Mouse (Mus musculus) CH12F3 (cell line): ENCODE results near the gene Lars2.
"Not testable (repeated sequence)": the region's sequence is repeated elsewhere in the genome, so short reads cannot be mapped to it uniquely, and the experiment has no call there.

Source experiments
- in situ Hi-C: fragments of 300-500 bp; cut with MboI; formaldehyde crosslinking; loops from 2 replicates; pipeline ENCODE4 v1.14.3; 2020; ENCODE audit warnings: low sequenced_read_pairs

Gene Lars2

GRCm38 (mm10) chr9:123366708-123367385 lies at the start of gene Lars2:
Lars2 (plus strand) TSS chr9:123366927.
- in situ Hi-C loops, result loop anchor here (5.0 kb wide), 1 partner anchor 105 kb away; no protein-coding TSS in a partner anchor

DNA sequence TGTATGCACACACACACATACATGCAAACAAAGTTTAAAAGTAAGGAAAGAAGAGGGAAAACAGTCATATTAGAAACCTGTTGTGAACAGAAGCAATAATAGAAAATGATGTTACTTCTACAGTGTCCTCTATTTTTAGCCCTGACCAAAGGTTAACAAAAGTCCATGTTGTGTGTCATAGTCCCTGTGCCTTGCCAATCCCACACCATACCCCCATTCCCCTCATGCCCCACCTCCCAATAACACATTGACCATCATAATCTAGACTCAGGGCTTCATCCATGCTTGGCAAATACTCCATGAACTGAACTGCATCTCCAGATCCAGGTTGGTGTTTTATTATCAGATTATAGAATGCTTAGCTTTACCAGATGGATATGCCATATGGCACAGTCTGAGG lies 40.6 kb upstream of the Lars2 start:
- in situ Hi-C loops, result no loop called here

GRCm38 (mm10) chr9:123328336-123328735 lies 38.4 kb upstream of the Lars2 start:
- in situ Hi-C loops, result no loop called here

- in situ Hi-C loops, result no loop called here
Measured at GRCm38 (mm10) chr9:123329831-123330230, 36.9 kb upstream of the Lars2 start.

DNA sequence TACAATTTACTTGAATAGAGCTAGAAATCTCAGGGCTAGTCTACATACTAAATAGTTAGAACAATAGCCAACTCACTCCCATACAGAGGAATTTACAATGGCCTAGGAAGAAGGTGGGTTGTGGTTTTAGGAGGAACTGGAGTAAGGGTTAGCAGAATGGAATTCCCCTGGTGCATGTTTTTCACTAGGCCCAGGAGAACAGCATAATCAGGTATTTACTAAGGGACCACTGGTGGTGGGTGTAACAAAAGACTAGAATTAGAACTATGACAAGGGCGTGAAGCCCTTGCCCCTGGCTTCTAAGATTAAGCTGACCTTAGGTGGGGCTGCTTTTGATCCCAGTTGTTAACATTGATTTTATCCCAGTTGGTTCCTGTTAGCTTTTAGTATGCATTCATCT lies 36.5 kb upstream of the Lars2 start:
- in situ Hi-C loops, result not testable (repeated sequence)

- in situ Hi-C loops, result no loop called here
Measured at GRCm38 (mm10) chr9:123333479-123333878, 33.2 kb upstream of the Lars2 start.

- in situ Hi-C loops, result no loop called here
Measured at GRCm38 (mm10) chr9:123335044-123335670, 31.6 kb upstream of the Lars2 start.

GRCm38 (mm10) chr9:123339651-123340144 lies 27.0 kb upstream of the Lars2 start:
- in situ Hi-C loops, result no loop called here

GRCm38 (mm10) chr9:123341256-123341655 lies 25.5 kb upstream of the Lars2 start:
- in situ Hi-C loops, result no loop called here

- in situ Hi-C loops, result no loop called here
Measured at GRCm38 (mm10) chr9:123343069-123343468, 23.7 kb upstream of the Lars2 start.

DNA sequence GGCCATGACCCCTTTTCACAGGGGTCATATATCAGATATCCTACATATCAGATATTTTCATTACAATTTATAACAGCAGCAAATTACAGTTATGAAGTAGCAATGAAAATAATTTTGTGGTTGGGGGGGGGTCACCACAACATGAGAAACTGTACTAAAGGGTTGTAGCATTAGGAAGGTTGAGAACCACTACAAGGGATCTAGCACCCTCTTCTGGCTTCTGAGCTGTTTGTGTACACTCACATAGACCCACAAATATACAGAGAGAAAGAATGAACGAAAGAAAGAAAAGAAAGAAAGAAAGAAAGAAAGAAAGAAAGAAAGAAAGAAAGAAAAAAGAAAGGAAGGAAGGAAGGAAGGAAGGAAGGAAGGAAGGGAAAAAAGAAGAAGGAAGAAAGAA lies 17.4 kb upstream of the Lars2 start:
- in situ Hi-C loops, result not testable (repeated sequence)

DNA sequence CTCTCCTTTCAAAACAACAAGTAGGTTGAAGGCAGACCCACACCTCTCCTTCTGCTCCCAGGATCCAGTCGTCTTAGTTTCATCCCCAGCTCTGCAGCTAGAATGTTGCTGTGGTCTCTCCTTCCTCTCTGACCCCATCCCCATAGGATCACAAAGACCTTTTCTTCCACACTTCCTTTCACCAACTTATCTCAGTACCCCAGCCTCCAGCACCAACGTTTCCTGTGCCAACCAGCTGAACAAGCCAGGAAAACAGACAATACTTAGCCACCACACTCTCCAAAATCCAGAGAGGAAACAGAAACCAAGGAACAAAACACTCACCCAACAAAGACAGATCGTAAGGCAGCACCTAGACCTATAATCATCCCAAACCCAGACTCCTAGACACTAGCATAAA lies 6.7 kb upstream of the Lars2 start:
- in situ Hi-C loops, result no loop called here

- in situ Hi-C loops, result loop anchor here (5.0 kb wide), 1 partner anchor 107 kb away; no protein-coding TSS in a partner anchor
Measured at GRCm38 (mm10) chr9:123365353-123365752, 1.4 kb upstream of the Lars2 start.

- in situ Hi-C loops, result loop anchor here (5.0 kb wide), 1 partner anchor 106 kb away; no protein-coding TSS in a partner anchor
Measured at GRCm38 (mm10) chr9:123365942-123366707, 602 bp upstream of the Lars2 start.

GRCm38 (mm10) chr9:123367636-123368035 lies 909 bp downstream of the Lars2 start:
- in situ Hi-C loops, result loop anchor here (5.0 kb wide), 1 partner anchor 105 kb away; no protein-coding TSS in a partner anchor

DNA sequence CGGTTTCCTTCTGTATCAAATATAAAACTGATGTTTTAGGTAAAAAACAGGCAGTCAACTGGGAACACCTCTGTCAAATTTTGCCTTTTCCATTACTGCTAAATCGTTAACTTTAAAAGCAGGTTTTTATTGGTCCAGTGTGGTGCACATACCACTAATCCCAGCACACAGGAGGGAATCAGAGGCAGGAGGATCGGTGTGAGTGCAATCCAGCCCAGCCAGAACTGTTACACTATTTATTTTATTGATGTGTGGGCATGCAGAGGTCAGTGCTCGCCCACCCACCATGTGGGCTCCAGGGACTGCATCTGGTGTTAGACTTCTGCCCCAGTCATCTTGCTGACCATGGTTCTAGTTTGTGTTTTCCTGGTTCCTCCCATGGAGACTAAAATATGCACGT lies 15.7 kb downstream of the Lars2 start:
- in situ Hi-C loops, result no loop called here

DNA sequence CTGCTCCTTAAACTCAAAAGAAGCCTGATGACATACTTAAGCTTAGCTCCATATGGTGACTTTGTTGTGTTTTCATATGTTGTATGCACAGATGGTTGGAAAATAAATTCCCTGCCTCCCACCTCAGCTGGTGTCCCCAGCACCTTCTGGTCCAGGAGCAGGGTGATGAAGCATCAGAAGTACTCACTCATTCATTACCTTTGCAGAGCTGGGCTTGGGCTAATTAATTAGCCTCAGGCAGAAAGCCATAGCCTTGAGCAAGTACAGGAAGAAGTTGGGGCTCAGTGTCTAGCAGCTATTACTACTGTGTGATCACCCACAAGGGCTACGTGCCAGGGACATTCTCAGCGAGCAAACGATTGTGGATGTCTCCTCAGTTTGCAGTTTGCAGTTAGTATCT lies 18.0 kb downstream of the Lars2 start:
- in situ Hi-C loops, result no loop called here

DNA sequence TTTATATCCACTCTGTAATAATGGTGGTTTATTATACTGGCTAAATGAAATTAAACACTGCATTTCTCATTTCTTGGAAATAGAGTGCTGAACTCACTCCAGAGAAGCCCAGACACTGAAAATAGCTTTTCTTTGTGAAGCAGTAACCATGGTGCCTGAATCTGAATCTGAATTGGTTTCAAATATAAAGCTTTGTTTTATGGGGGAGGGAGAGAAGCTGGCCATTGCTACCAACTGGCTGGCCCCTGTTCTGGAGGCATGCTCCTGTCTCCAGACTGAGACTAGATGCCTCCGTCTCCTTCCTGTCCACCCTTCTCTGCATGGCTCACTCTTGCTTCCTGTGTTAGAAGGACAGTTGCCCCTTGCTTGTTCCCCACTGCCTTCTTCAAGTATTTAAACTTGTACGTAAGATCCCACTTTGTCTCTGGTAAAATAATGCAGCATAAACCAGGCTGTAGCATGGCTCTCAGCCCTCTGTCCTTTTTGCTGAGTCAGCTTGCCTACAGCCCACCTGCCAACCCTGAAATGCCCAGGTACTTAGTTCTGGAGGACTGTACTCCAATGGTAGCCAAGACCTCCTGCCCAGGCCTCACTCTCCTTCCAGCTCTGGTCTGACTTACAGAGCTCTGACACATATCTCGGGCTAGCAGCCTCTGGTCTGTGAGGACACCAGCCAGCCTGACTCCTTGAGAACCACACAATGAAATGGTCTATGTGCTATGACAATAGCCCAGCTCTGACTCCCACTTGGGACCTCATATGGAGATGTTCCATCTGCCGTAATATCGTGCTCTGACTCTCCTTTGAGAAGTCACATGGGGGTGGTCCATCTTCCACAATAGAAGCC lies 18.8 kb downstream of the Lars2 start:
- in situ Hi-C loops, result no loop called here

- in situ Hi-C loops, result no loop called here
Measured at GRCm38 (mm10) chr9:123386347-123386746, 19.6 kb downstream of the Lars2 start.
